Mouse (Mus musculus): ENCODE results near the gene Notch2. TPM values are rescaled to one million over a fixed set of nuclear protein-coding genes. Genes with fewer than 3 reads are reported as not detected.
A peak's percentile ranks its signal among the peaks of the same experiment; 100 is the strongest.

The Notch2 gene
- polyA plus RNA-seq (2012; rRNA removed), result 23.1 and 31.2 TPM in 2 replicates

DNA sequence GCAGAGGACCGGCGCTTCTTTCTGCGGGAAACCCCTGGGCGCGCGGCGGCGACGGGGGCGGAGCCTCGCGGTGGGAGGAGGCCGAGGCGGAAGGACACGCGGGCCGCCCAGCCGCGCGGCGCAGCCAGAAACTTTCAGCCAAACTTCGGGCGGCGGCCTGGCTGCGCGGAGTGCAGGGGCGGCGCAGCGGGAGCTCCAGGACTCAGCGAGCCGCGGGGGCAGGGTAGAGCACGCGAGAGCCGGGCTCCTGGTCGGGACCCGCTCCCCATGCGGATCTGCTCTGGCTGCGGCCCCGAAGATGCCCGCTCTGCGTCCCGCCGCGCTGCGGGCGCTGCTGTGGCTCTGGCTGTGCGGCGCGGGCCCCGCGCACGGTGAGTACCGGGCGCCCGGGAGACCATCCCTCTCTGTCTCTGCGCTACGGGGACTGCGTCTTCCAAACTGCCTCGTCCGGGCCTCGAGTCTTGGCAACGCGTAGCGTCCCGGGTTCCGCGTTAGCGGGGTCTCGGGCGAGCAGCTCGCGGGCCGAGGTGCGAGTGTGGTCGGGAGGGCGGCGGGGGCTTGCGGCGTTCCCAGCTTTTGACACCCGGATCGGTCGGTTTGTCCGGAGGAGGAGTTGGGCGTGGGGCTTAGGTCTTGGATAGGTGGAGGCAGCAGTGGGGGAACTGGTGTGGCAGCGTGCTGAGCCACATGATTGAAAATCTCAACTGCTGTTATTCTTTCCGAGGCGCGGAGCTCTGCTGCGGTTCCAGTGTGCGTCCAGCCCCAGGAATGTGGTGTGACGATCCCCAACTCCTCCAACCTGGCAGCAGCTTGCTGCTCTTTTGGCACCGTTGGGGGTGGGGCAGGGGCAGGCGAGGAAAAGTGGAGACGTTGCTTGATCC is at the start of gene Notch2:
TSS of gene Notch2 (plus strand) at position 127 of the 881 bp plus-strand sequence.
- peak; percentile 97 for DNase-seq (ENCODE audit: low spot score)

DNA sequence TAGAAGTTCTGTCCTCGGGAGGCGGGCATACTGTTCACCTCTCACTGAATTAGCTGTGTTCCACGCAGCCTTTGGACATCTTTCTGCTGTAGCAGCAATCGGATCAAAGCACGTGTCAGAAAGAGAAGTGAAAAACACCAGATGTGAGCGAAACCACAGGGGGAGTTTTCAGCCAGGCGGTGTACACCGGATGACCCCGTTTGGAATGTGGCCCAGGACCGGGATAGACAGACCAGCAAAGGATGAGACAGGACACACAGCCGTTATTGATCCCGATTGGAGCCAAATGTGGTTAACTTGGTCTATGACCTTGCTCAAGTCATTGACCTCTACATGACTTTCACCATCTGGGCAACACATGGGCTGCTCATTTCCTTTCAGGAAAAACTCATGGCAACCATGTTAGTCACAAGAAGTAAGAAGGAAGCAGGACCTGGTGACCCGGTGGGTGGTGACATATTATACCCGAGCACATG is 48.4 kb upstream of the Notch2 start:
- no peak for DNase-seq (ENCODE audit: low spot score)

DNA sequence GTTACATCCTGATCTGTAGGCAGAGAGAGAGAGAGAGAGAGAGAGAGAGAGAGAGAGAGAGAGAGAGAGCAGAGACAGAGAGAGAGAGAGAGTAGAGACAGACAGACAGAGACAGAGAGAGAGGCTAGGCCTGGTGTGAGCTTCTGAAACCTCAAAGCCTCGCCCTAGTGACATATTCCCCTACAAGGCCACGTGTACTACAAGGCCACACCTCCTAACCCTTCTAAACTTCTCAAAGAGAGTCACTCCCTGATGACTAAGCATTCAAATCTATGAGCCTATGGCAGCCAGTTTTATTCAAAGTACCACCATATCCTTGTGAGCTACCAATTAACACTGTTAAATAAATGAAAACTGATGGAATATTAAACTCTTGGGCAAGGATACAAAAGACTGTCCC is 45.7 kb upstream of the Notch2 start:
- no peak for DNase-seq (ENCODE audit: low spot score)

DNA sequence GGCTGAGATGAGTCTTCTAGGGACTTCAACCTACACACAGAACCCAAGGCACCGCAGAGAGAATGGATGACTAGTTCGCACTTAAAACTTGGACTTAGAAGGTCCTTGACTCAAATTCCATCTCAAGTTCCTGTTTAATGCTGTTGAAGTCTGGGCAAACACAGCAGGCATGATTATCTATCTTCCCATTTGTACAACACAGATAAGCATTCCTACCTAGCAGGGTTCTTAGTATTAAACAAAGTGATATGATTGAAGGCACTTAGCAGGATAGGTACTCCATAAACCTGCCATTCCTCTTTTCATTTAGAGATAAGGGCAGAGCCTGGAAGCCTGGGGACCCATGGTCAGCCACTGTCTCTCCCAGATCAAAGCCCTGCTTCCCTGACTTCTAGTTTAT is 45.1 kb upstream of the Notch2 start:
- no peak for DNase-seq (ENCODE audit: low spot score)

DNA sequence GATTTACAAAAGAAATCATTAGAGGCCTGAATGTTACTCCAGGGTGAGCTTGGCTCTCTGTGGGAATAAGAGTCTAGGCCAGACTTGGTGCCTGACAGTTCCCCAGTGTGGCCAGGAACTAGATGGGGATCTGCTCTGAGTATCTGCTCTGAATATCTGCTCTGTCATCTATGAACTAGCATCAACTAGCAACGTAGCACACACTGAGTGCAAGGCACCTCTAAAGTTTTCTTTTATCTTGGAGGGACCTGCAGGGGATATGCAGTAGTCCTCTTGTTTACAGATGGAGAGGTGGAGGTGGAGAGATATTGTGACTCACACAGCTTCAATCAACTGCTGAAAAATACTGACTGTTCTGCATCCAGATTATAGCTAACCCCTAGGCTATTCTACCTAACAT is 44.3 kb upstream of the Notch2 start:
- no peak for DNase-seq (ENCODE audit: low spot score)

DNA sequence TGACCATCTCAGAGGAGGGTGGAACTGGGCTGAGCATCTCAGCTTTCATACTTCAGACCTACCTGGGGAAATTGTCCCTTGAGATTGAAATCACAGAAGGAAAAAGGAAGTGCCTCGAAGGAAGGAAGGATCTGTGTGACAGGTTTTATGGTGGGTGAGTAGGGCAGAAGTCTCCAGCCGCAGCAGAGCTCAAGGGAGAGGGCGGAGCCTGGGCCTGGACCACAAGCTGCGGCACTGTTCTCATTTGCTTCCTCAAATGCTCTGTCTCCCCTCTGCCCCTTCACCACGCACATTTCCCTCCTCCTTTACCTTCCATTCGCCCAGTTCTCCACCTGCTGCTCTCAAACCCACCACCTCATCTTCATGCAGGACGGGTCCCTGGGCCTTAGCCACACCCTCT is 42.2 kb upstream of the Notch2 start:
- no peak for DNase-seq (ENCODE audit: low spot score)

DNA sequence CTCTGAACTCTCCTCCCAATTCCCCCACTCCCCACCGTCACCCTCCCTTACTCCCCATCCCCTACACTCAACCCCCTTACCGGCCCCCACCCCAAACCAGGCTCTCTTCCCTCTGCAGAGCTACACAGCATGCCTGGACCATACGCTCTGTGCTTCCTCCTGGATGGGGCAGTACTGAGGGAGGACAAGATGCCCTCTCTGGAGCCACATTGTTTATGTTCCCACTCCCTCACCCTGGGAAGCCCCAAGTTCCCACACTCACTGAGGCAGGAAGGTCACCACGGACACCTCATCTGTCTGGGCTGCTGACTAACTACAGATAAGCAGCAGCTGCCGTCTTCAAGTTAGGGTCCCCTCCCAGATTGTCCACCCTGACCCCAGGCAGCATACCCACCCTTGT is 41.1 kb upstream of the Notch2 start:
- no peak for DNase-seq (ENCODE audit: low spot score)

DNA sequence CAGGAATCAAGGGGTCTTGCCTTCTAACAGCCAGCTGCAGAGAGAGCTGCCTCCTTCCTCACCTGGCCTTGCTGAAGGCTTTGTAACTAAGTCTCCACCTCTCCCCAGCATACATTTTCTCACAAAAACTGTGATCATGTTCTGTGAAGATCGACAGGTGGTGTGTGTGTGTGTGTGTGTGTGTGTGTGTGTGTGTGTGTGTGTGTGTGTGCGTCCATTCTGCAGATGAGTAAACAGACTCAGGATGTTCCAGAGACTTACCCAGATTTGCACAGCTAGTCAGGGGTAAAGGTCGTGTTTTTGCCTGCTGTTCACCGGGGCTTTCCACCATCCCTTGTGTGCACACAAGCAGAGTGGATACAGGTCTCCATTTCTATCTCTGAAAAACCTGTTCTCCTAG is 40.6 kb upstream of the Notch2 start:
- no peak for DNase-seq (ENCODE audit: low spot score)

DNA sequence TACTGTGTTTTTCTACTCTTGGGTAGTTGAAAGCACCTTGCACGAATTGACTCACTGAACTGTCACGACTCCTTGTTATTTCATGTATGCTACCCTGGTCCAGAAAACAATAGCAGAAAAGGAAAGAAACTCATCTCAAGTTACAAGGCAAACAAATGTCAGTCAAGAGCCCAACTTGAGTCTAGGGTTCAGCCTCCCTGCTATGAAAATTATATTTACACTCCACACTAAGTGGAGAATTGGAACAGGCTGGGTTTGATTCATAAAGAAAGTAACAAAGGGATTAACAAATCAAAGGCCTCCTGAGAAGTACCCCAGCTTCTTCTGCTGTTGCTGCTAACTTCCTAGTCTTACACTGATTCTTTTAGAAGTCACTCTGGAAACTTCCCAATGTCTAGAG is 40.0 kb upstream of the Notch2 start:
- DNase-seq (ENCODE audit: low spot score), result no peak

DNA sequence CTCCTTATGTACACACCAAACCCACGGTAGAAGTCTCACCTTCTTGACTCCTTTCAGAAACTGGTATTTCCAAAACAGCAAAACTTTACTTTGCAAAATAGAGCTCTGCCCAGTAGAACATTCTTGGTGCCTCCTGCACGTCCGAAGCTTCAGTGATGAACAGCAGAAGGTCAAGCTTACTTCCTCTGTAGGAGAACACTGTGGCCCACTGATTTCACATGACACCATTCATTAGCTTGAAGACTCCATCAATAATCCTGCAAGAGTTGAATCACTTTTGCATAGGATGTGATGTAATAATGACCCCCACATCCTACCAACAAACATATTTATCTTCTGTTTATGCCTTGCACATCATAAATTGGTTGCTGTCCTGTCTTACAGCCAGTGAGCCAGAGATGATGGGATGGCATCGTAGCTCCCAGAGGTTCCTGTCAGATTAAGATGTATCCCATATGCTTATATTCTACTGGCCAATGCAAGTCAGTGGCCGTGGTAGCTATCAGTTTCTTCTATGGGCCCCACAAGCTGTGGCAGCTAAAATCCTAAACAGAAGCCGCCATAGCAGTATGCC is 39.0 kb upstream of the Notch2 start:
- no peak for DNase-seq (ENCODE audit: low spot score)

DNA sequence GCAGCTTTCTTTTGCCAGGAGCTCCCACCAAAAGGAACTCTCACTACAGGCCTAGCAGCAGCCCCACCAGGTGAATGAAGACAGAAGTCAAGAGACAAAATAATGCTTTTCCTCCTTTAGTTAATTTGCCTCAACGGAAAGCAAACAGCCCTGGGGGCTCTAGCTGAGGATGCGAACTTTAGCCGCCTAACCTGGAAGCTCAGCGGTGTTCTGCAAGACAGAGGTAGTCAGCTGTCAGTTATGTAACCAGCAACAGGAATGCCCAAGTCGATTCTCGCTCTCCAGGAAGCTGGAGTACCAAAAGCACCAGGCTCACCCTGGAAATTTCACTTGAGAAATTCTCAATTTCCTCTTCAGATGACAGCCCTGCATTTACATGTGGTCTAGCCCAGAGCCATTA is 36.6 kb upstream of the Notch2 start:
- no peak for DNase-seq (ENCODE audit: low spot score)

DNA sequence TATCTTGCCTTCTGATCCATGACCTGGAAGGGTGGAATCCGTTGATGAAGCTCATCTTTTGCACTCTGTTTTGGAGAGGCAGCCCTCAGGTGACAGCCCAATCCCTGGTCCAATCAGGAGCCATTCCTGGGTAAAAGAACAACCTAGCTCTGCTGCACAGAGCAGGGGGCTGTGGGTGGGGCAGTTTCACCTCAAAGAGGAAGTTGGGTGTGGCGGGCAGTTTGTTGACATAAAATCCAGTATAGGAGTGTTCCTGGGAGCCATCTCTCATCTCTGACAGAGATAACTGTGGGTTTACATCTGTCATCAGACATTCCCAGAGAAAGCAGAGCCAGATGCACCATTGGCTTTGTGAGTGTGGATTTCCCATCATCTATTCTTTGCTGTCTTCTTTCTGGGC is 34.6 kb upstream of the Notch2 start:
- DNase-seq (ENCODE audit: low spot score), result no peak

DNA sequence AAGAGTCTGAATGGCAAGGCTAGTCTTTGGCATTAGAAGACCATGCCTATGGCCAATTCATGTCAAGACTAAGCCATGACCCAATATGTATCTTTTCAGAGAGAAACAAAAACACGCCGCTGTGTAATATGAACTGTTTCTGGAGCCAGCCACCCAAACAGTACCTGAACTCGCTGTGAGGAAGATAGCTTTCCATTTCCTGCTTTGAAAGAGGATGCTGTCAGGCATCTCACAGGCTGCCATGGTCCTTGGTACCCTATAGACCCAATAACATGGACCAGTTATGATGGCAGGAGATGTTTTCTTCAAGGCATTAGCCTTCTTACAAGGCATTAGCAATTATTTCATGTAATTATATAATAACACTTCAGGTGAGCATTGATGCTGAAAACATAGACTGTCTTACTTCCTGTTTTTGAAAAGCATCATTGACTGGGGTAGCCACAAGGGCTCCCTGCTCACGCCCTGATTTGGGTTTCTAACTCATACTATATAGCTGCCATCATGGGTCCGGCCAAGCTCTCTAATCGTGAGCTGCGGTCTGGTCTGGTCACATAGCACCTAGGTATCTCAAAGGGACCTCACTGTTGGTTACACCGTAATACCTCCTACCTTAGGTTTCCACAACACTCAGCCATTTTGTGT is 32.5 kb upstream of the Notch2 start:
- no peak for DNase-seq (ENCODE audit: low spot score)

DNA sequence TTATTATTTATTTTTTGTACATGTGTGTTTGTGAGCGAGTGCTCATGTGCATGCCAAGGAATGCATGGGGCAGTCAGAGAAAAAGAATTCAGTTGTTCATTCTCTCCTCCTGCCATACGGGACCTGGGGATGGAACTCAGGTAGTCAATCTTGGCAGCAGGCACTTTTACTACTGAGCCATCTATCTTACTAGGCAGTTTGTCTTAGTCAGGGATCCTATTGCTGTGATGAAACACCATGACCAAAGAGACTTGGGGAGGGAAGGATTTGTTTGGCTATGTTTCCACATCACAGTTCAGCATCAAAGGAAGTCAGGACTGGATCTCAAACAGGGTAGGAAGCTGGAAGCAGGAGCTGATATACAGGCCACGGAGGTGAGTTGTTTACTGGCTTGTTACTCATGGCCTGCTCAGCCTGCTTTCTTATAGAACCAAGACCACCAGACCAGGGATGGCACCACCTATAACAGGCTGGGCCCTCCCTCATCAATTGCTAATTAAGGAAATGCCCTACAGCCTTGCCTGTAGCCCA is 31.9 kb upstream of the Notch2 start:
- no peak for DNase-seq (ENCODE audit: low spot score)

DNA sequence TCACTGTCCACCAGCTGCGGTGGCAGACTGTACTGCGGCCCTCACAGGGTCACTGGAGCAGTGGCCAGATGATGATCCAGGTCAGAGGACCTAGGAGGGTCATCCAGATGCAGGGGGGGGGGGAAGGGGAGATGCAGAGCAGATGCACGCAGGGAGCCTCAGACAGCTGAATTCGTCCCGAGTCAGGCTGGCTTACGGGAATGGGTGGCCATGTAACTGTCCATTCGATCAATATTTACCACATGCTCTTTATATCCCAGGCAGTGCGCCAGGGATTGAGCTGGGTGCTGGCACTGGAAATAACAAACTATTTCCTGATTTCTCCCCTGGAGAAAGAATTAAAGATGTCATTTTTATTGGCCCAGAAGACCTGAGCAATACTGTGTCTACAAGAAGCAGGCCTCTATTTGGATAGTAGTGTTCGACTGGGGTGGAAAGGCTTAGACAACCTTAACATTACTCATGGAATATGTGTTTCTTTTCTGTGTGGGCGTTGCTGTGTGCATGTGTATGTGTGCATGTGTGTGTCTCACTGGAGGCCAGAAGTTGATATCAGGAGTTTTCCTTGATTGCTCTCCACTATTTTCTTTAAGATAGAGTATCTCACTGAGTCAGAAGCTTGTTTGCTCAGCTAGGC is 28.3 kb upstream of the Notch2 start:
- no peak for DNase-seq (ENCODE audit: low spot score)

DNA sequence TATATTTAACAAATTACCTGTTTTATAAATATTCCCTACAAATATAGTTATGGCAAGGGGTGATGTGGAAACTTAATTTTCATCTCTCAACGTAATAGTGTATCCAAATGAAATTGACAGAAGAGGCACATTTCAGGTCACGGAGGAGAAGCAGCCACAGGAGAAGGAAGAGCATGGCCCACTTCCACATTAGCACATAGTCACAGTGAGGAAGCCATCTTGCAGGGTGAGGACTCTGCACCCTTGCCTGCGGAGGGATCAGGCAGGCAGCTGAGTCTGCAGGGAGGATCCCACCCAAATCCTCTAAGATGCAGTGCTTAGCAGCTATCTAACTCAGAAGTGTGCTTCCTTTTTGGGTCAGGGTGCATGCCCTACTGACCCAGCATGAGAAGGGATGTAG is 27.6 kb upstream of the Notch2 start:
- no peak for DNase-seq (ENCODE audit: low spot score)

DNA sequence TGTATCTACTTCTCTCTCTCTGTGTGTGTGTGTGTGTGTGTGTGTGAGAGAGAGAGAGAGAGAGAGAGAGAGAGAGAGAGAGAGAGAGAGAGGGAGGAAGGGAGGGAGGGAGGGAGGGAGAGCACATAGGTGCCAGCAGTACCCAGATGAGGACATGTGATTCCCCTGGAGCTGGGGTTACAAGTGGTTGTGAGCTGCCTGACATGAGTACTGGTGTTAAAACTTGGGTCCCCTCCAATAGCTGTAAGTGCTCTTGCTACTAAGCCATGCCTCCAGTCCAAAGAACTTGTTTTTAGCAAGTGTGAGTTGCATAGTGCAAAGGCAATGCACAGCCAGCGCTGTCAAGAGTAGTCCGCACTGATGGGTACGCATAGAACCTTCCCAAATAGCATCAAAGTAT is 26.2 kb upstream of the Notch2 start:
- no peak for DNase-seq (ENCODE audit: low spot score)

DNA sequence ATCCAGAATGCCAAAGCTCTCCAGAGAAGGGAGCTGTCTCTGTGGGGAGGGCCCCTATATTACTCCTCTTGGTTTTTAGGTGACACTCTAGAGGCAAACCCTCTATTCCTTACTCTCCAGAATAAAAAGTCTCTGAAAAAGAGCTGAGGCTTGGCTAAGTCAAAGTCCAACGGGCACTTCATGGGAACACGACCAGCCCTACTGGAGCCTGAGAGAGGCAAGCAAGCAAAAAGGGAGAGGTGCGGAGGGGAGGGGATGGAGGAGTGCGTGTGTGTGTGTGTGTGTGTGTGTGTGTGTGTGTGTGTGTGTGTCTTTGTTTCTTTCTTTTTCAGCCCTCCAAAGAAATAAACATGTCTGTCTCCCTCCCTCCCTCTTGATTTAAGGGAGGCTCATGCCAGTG is 24.6 kb upstream of the Notch2 start:
- no peak for DNase-seq (ENCODE audit: low spot score)

DNA sequence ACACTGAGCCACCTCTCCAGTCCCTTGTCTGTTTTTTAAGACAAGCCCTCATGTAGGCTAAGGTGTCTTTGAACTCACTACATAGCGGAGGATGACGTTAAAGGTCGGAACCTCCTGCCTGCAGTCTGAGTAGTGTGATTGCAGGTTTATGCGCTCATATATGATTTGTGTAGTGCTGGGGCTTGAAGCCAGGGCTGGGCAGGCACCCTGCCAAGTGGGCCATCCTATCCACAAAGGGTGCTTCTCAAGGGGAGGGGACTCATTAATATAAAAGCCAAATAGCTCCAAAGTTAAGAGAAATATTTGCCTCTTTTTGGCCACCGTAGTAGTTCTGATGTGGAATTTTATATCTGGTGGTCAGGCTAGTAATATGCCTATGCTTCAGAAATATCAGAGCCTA is 22.8 kb upstream of the Notch2 start:
- no peak for DNase-seq (ENCODE audit: low spot score)

DNA sequence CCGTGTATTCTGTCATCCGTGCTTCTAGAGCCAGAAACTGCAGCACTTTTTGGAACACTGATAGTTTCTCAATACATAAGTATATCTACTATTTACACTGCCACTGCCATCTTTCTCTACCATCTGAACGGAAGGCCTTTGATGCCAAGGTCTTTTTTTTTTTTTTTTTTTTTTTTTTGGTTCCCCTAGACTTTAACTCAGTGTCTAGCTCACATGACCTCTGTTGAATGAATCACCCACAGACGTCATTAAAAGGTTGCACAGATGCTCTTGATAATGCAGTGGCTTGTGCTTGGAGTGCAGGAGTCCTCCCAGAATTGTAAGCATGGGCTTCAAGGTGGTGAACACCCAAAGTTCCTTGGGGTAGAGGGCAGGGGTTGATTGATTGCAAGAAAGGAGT is 21.0 kb upstream of the Notch2 start:
- DNase-seq (ENCODE audit: low spot score), result no peak

DNA sequence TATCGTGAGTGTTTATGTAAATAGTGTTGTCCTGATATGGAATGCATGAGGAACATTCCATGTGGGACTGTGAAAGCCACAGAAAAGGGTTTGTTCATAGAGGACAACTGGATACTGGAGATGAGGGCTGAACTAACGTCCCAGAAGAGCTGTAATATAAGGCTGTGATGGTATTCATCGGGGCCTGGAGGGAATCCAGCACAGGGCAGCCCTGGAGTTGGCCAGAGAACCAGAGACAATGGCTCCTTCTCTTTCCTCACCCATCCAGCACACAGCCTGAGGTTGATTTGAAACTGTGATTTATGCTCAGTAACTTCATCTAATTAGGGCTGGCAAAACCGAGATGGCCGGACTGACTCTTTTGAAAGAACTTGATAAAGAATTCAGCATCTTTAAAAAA is 20.1 kb upstream of the Notch2 start:
- DNase-seq (ENCODE audit: low spot score), result no peak

DNA sequence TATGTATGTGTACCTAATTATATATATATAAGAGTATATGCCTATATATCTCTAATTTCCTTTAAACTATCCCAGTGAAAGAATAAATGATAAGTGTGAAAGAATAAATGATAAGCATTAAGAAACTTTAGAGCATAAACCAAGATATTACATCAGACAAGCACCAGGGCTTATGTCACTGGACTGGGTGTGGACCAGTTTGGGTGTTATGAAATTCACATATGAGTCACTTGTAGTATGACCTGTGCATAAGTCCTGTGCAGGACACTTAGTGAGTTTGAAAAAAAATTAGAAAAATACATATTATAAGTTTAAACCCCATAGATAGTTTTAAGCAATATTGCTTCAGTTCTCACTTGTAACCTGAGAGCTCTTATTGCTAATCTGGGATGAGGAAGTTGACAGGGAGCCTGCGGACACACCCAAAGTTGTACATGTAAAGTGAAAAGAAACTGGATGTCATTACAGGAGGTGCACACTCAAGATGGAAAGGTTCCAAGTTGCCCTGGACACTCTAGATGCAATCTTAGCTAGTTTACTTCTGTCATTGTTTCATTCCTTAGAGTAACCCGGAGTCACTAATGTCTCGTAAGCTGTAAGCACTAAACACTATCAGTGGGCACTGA is 19.3 kb upstream of the Notch2 start:
- DNase-seq (ENCODE audit: low spot score), result no peak

Measured in urinary bladder, adult 2 months (tissue).